Mouse (Mus musculus) c-Kit-positive CD71-positive TER-119-negative erythroid progenitor cells, embryonic 14.5 days (primary cell): ENCODE results near the gene Ap1s3.

Experiments
- DNase-seq: peaks from one replicate; pipeline ENCODE4 v3.0.0-alpha.2; 2013; ENCODE audit warnings: low read depth

Ap1s3 gene

DNA sequence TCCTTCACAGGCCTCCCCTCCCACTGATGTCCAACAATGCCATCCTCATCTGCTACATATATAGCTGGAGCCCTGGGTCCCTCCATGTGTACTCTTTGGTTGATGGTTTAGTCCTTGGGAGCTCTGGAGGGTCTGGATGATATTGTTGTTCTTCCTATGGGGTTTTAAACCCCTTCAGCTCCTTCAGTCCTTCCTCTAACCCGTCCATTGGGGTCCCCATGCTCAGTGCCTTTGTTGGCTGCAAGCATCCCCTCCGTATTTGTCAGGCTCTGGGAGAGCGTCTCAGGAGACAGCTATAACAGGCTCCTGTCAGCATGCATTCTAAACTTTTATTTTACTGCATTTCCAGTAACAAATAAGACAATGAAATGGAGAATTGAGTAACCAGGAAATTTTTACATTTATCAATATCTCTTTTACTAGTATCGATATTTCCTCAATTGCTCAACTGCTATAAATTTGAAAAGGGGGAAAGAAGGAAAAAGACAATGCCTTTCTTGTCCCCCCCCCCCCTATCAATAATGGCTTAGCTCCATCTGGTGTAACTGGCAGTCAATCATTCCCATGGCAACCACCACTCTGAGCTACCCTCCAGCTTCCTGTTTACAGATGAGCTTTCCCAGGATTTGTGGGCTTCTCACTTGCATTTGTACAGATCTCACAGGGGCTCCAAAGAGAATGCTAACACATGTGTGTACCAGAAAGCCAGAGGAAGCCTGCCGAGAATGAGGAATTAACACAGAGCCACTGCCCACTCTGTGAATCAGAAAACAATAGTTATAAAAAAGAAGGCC lies 73.2 kb downstream of the Ap1s3 start:
- no peak for DNase-seq

DNA sequence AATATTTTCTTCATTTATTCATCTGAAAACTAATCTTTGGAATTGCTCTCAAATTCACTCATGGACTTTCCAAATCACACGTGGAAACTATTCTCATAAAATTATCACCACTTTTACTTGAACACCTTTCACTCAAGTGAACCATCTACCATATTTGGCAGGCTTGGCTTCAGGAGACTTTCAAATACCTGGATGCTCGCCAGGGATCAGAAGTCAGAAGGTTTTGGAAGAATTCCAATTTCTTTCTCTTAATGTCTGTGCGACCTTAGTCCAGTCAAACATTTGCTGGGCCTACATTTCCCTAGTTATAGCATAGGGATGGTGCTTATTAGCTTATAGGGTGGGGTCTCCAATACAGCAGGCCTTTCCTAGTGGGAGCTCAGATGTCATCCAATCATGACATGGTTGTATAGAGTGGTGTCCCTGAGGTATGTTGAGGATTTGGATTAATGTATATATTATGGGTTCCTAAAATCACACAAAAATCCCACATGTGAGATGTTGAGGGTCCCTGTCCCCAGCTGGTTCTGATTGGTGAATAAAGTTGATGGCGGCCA lies 79.0 kb downstream of the Ap1s3 start:
- no peak for DNase-seq

DNA sequence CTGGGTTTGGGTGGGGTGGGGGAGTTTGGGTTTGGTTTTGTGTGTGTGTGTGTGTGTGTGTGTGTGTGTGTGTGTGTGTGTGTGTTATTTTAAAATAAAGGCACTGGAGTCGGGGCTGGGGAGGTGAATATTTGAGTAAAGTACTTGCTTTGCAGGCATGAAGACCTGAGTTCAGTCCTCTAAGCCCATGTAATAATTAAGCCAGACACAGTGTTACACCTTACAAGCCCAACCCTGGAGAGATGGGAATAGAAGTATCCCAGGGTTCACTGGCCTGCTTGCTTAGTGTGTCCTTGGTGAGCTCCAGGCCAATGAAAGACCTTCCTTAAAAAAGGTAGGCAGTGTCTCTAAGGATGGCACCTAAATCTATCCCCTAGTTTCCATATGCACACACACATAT lies 80.7 kb downstream of the Ap1s3 start:
- DNase-seq, result no peak

DNA sequence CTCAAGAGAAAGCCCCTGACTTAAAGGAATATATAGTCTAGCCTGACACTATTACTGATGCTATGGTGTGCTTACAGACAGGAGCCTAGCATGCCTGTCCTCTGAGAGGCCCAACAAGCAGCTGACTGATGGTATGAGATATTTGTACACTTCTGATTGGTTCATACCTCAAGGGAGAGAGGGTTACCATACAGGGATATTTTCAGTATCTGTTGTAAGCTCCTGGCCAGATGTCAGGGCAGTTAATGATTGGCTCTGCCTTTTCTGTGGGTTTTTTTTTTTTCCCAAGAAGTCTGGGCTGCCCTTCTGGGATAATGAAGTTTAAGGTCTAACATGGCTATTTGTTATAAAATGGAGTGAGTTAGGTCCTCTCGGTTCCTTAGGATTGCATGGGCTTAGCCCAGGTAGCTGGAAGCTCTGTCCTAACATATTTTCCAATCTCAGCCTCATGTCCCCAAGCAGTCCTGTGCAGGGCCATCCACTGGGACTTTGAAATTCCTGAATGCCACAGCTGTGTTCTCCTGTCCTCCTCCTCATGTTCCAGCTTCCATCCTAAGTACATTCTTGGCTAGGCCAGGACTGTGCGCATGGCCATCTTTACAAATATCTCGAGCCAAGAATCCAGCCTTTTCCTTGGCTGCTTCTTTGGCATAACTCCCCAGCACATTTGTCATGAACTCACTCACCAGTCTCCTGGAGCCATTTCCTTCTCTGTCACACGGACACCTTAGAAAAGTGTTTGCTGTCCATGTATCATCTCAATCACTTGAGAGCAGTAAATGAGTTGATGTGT lies 81.6 kb downstream of the Ap1s3 start:
- DNase-seq, result no peak

DNA sequence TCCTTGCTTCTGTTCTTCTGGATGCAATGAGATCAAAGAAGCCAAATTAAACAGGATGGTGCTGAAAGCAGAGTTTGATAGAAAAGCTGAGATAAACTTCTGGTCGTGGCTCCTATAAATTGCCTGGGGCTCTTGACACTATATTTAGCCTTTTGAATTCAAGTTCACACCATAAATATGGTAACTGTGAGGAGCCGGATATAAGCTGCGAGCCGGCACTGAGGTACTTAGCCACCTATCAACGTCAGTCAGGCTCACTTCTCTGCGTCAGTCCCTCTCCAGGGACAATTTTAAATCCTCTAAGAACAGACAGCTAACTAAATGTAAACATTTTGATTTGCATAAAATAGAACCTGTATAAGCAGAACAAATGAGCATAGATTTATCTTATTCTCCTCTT lies 82.3 kb downstream of the Ap1s3 start:
- DNase-seq, result no peak

DNA sequence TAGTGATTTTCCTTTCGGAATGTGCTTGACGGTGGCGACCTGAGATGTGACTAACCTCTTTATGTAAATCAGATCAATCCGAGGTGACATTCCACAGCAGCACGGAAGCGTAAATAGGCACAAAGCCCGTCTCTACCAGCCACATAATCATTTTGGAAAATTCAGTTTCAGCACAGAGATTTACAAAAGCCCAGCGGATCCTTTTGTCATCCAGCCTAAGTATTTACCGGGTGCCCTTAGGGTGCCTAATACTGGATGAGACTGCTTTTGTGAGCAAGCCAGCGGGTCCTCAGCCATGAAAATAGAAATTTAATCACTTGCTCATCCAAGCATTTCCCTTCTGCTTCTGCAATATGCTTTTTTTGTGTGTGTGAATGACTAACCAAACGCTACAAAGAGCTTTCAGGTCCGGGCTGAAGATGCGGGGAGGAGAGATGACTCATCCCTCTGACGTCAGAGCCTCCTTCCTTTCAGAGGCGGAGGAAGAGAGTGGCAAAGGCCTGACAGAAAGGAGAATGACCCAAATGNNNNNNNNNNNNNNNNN lies 90.6 kb downstream of the Ap1s3 start:
- no peak for DNase-seq

DNA sequence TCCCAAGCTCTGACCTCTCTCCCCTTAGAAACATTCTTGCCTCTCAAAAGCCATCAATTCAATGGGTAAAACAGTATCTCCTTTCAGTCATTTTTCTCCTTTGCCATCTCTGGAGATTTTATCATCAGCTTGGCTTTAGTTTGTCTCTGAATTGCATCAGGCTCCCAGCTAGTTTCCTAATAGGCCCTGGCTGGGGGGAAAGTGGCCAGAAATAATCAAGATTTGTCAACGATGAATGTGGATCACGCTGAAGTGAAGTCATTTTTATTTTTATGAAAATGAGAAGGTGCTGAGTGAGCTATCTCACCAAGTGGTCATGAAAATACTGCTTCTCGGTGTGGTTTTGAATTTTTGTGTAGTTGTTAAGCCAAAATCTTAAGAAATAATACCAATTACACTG lies 94.4 kb downstream of the Ap1s3 start:
- DNase-seq, result no peak

DNA sequence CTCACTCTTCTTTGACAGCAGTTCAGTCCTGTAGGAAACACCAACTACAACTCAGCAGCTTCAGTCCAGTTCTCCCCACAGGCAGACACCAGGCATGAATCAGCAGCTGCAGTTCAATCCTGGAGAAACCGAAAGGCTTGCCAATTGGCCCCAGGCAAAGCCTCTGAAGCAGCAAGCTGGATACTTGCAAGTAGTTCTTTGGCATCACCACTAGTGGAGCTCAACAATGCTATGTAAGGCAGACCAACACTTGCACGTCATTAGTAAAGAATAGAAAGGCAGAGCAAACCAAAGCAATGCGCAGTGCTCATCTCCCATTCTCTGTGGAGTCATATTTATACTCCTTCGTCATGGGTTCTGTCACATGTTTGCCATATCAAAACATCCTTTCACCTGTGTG lies 99.9 kb downstream of the Ap1s3 start:
- no peak for DNase-seq

DNA sequence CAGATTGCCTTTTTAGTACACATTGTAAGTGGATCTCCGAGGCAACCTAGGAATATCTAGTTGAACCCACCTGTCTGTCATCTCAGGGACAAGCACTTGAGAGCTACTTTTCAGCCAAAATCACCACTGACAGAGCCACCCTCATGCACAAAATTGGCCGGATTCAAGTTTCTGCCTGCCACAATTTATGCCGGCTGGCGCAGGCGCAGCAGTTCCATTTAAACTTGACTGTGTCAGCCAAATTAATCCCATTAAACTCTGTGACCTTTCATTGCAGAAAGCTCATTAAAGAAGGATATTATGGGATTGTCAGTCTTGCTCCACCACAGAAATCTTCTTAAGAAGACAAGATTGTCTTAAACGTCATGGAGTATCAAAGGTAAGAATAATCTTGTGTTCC lies 100.6 kb downstream of the Ap1s3 start:
- DNase-seq, result no peak

DNA sequence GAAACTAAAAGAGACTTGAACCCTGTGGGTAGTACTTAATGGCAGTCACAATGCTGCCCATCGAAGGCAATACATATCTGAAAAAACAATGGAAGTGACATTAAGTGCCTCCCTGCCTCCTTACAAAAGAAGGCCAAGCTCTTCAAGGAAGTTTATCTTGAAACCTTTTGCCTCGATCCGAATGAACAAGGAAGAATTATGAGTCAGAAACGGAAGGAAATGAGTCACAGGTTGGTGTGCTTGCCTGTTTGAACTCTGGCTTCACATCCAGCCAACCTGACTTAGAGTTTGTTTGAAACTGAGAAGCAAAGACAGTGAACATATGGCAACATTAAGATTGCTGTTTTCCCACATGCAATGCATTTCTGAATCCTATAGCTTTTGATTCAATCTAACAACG lies 110.6 kb downstream of the Ap1s3 start:
- no peak for DNase-seq
